Mouse (Mus musculus): ENCODE measurements around the gene Aimp1. TPM values are rescaled to one million over a fixed set of nuclear protein-coding genes. Genes with fewer than 3 reads are reported as not detected.

Gene Aimp1
- 45.5 to 51.0 TPM (median 48.7 TPM) in 4 replicates for total RNA-seq (2023; ENCODE audit: inconsistent age)

DNA sequence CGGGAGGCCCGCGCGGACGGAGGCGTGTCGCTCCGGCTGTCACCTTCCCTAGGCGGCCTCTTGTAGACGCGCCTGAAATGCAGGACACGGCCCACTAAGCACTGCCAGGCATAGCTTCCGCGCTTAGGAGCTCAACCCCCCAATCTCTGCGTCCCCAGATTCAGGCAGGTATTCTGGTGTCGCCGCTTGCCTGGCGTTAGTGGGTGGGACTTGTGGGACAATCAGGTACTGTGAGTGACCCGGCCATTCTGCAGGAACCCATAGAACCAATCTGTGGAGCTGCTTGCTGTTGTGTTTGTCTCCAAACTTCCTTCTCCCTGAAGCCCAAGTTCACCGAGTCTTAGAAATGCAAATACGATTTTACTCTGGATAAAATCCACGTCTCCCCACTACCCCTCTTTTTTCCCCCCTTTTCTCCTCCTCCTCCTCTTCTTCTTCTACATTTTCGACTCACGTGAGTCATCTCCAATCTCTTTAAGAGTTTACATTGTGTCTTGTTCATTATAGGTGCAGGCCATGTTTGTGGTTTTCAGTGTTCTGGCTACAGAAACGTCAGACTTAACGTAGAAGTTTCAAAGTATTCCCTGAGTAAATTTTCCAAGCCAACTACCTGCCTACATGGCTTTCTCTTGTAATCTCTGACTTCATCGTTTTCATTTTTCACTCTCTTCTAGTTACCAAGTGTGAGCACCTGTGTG is at the start of gene Aimp1:
Aimp1 (minus strand) TSS at position 140 of the 698 bp plus-strand sequence.

DNA sequence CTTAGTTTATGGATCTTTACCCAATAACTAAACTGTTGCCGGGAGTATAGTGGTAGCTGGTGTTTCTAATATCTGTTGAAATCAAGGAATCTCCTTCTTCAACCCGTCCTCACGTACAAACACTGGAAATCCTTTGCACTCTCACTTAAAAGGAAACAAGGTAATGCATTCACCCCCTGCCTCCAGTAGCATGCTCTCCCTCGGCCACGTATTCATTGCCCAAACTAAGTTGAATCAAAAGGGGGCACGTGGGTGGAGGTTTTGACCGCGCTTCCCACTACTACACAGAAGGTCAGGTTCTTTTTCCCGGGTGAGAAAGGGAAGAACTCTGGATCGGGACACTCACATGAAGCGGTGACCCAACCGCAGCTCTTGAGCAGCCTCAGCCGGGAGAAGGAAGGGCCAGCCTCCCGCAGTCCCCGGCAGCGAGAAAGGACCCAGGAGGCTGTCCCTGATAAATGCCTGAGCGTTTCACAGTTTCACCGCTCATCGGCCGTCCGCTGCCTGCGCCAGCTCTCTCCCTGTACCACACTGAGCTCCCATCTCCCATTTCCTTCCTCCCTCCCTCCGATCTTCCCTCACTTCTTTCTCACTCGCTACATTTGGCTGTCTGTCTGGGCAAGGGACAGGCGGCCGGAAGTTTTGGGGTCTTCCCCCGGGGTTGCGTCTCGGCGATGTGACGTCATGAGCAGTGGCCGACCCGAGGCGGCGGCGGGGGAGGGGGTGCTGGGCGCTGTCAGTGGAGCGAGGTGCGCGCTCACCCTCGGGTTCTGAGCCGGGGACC is 531 bp downstream of the Aimp1 start, which contains the start of gene Tbck:
Tbck (plus strand) TSS at position 698 of the 784 bp plus-strand sequence.

DNA sequence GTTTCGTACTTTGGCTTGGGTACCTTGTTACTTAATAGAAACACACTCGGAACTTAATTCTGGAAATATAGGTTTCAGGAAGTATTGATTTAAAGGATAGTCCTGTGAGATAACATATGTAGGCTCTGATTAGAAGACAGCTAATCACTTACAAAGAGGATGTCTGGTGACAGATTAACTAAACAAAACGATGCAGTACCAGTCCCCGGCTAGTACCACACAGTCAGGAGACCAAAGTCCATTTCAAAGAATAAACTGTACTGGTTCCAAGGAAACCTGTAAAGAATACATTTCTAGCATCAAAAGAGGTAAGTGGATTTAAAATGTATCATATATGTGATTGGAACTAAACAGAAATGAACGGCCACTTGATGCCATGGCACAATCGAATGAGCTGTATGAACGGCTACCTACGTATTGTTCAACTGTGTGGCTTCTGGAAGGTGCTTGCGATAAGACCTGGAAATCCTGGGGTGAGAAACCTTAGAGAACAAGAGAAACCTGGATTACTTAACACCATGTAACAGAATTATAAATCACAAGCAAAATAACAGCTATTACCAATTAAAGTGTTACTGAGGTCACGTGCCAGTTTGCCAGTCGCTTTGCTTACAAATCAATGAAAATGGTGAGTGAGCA is 54.5 kb downstream of the Aimp1 start, which contains the start of gene Gimd1:
Gimd1 (plus strand) TSS at position 220 of the 639 bp plus-strand sequence.

Other genes with a start within 250 kb of the Aimp1 start
- gene Gimd1, start 54.5 kb downstream of the Aimp1 start, total RNA-seq (2023; ENCODE audit: inconsistent age) = not detected in 4 replicates
- gene Tbck, start 226 bp downstream of the Aimp1 start, total RNA-seq (2023; ENCODE audit: inconsistent age) = 28.8 to 32.9 TPM (median 31.6 TPM) in 4 replicates

All from B cell, adult (primary cell).